In genomic region chr9:78112770-78113537, GRCm38 (mm10) we compare ENCODE assay signal across 8 mouse cellular contexts. TPM values are rescaled to one million over a fixed set of nuclear protein-coding genes. Genes with fewer than 3 reads are reported as not detected.
DNase-seq lines count a peak whose midpoint lies in the region; ATAC-seq and TF ChIP-seq lines count a peak whose summit lies in the region.

No protein-coding gene starts in this region.

- peak; percentile 58; the same call in 1 of the 2 replicates for TF ChIP-seq CTCF in G1E (IDR thresholded peaks at IDR 0.05; ENCODE audit: low read depth, low read length)
- peak; percentile 100 for TF ChIP-seq CTCF in layer of hippocampus, adult 2 months (conservative IDR thresholded peaks at IDR 0.05)
- TF ChIP-seq CTCF in lung, adult 2 months (IDR thresholded peaks at IDR 0.05; ENCODE audit: insufficient read depth, low read length), result peak; percentile 77

- H3K4me3 ChIP-seq in G1E (ENCODE audit: low read depth, low read length), result peak overlapping the region; percentile 92
- peak overlapping the region; percentile 88 for H3K4me3 ChIP-seq in forebrain, embryonic 15.5 days
- peak overlapping the region; percentile 91 for H3K4me3 ChIP-seq in layer of hippocampus, adult 2 months
- peak overlapping the region; percentile 99 for H3K4me3 ChIP-seq in lung, adult 2 months (replicated peaks; ENCODE audit: extremely low read depth, low read depth, low read length)
- H3K4me3 ChIP-seq in neural tube, embryonic 15.5 days (replicated peaks), result peak overlapping the region; percentile 72

- intact Hi-C loops in heart, postnatal 25 days (cut with DNase I), result loop anchor here (2.0 kb wide), 1 partner anchor 42 kb away; no protein-coding TSS in a partner anchor

- H3K36me3 ChIP-seq in G1E (replicated peaks), result peaks cover 27% of the 10 kb centered on the region
- no peaks in the 10 kb centered on the region for H3K36me3 ChIP-seq in forebrain, embryonic 15.5 days
- no peaks in the 10 kb centered on the region for H3K36me3 ChIP-seq in neural tube, embryonic 15.5 days

- H3K27me3 ChIP-seq in G1E (ENCODE audit: insufficient read depth, low read length), result no peaks in the 10 kb centered on the region
- no peaks in the 10 kb centered on the region for H3K27me3 ChIP-seq in forebrain, embryonic 15.5 days
- no peaks in the 10 kb centered on the region for H3K27me3 ChIP-seq in neural tube, embryonic 15.5 days (replicated peaks)

- WGBS in forebrain, embryonic 15.5 days, result 1% methylated on average over 47 of the region's 47 CpGs
- 1% methylated on average over 47 of the region's 47 CpGs for WGBS in lung, adult 2 months
- 2% methylated on average over 47 of the region's 47 CpGs for WGBS in neural tube, embryonic 15.5 days

- ATAC-seq in G1E (ENCODE audit: extremely low read depth, insufficient number of reproducible peaks, low FRiP score, poor library complexity, severe bottlenecking), result peak; percentile 55
- ATAC-seq in forebrain, embryonic 15.5 days (replicated peaks), result peak; percentile 77
- peak; percentile 84 for ATAC-seq in neural tube, embryonic 15.5 days (ENCODE audit: low FRiP score)

- peak; percentile 75 for DNase-seq in G1E (ENCODE audit: low spot score)
- peak; percentile 90 for DNase-seq in cerebellum, adult 11-12 months
- peak; percentile 86 for DNase-seq in heart, postnatal 25 days (ENCODE audit: low spot score)
- peak; percentile 92 to 93 for DNase-seq in layer of hippocampus, adult 2 months (ENCODE audit: low spot score in 2 of 2)
- DNase-seq in lung, adult 2 months, result peak; percentile 93
- peak; percentile 95 for DNase-seq in testis, postnatal 10 days (ENCODE audit: low spot score)

- TF ChIP-seq POLR2A in lung, adult 2 months (IDR thresholded peaks at IDR 0.05; ENCODE audit: borderline replicate concordance, extremely low read depth, low read depth, low read length), result peak; percentile 70; the same call in 1 of the 2 replicates

- H3K9ac ChIP-seq in forebrain, embryonic 15.5 days (replicated peaks), result peak overlapping the region; percentile 98
- peak overlapping the region; percentile 83 for H3K9ac ChIP-seq in neural tube, embryonic 15.5 days (replicated peaks)

- H3K4me1 ChIP-seq in G1E (ENCODE audit: insufficient read depth, low read depth, low read length), result peaks cover 48% of the 10 kb centered on the region
- H3K4me1 ChIP-seq in forebrain, embryonic 15.5 days, result peaks cover 26% of the 10 kb centered on the region
- H3K4me1 ChIP-seq in lung, adult 2 months (ENCODE audit: control insufficient read depth, insufficient read depth, low read length), result peaks cover 16% of the 10 kb centered on the region
- H3K4me1 ChIP-seq in neural tube, embryonic 15.5 days, result peaks cover 30% of the 10 kb centered on the region

- H3K9me3 ChIP-seq in G1E (replicated peaks), result no peaks in the 10 kb centered on the region
- H3K9me3 ChIP-seq in forebrain, embryonic 15.5 days, result no peaks in the 10 kb centered on the region
- no peaks in the 10 kb centered on the region for H3K9me3 ChIP-seq in neural tube, embryonic 15.5 days (replicated peaks)

- peak overlapping the region; percentile 56 for H3K4me2 ChIP-seq in forebrain, embryonic 15.5 days (replicated peaks)
- peak overlapping the region; percentile 69 for H3K4me2 ChIP-seq in neural tube, embryonic 15.5 days

- peak overlapping the region; percentile 95 for H3K27ac ChIP-seq in forebrain, embryonic 15.5 days (replicated peaks)
- peak overlapping the region; percentile 97 for H3K27ac ChIP-seq in layer of hippocampus, adult 2 months
- peak overlapping the region; percentile 92 for H3K27ac ChIP-seq in neural tube, embryonic 15.5 days (replicated peaks)

RNA-seq across cellular contexts. Expression of gene Ick, which starts 4.0 kb away (rescaled TPM):
- total RNA-seq in G1E (2014; fragmentation: Nextera tagmentation) (49.2 and 59.1 TPM in 2 replicates), G1E (2017) (14.9 and 17.1 TPM in 2 replicates)
- 18.8 and 20.5 TPM in 2 replicates for polyA plus RNA-seq in G1E (2012)
- polyA plus RNA-seq in forebrain, embryonic 15.5 days (2015; fragmentation: Nextera tagmentation; extraction: Ambion mirVana), result 37.5 and 39.8 TPM in 2 replicates
- total RNA-seq in heart, postnatal 25 days (2021), result 10 to 100 TPM; 14.9 to 15.3 TPM
- total RNA-seq in layer of hippocampus, adult 2 months (2021), result 10 to 100 TPM; 18.3 to 20.6 TPM
- polyA plus RNA-seq in lung, adult 2 months (2012; rRNA removed), result 21.1 and 23.7 TPM in 2 replicates
- polyA plus RNA-seq in neural tube, embryonic 15.5 days (2015; fragmentation: Nextera tagmentation; extraction: Ambion mirVana), result 30.2 and 30.6 TPM in 2 replicates

RNA-seq across cellular contexts. Expression of gene Fbxo9, which starts 4.1 kb away (rescaled TPM):
- 115 and 128 TPM in 2 replicates for total RNA-seq in G1E (2014; fragmentation: Nextera tagmentation)
- total RNA-seq in G1E (2017), result 110 and 114 TPM in 2 replicates
- 35.2 and 53.8 TPM in 2 replicates for polyA plus RNA-seq in G1E (2012)
- polyA plus RNA-seq in forebrain, embryonic 15.5 days (2015; fragmentation: Nextera tagmentation; extraction: Ambion mirVana), result 51.4 and 54.3 TPM in 2 replicates
- total RNA-seq in heart, postnatal 25 days (2021), result 10 to 100 TPM; 49.2 to 51.3 TPM
- total RNA-seq in layer of hippocampus, adult 2 months (2021), result 10 to 100 TPM; 86.6 to 86.7 TPM
- polyA plus RNA-seq in lung, adult 2 months (2012; rRNA removed), result 67.7 and 79.3 TPM in 2 replicates
- polyA plus RNA-seq in neural tube, embryonic 15.5 days (2015; fragmentation: Nextera tagmentation; extraction: Ambion mirVana), result 84.7 and 90.9 TPM in 2 replicates

Comparison
In these comparisons a context has a peak if more than half of its experiments do, and no peak if none do; other contexts are left out.
1. Peak in every context shown above with its lines: DNase-seq, ATAC-seq, H3K4me3 ChIP-seq and H3K27ac ChIP-seq.